Mouse (Mus musculus) liver, adult 2 months (tissue): ENCODE results near the gene Dync1li1.

Experiments used
- CTCF ChIP-seq: fragments of 200-500 bp; IDR thresholded peaks from 2 replicates; pipeline ENCODE4 v1.5.1; 2011; ENCODE audit warnings: low read depth, low read length, control low read depth
- POLR2A ChIP-seq: fragments of 200-500 bp; IDR thresholded peaks from 2 replicates; pipeline ENCODE4 v1.6.1; 2011; ENCODE audit warnings: low read length, control low read depth; ENCODE audit not compliant: insufficient read depth; ENCODE audit errors: extremely low read depth

DNA sequence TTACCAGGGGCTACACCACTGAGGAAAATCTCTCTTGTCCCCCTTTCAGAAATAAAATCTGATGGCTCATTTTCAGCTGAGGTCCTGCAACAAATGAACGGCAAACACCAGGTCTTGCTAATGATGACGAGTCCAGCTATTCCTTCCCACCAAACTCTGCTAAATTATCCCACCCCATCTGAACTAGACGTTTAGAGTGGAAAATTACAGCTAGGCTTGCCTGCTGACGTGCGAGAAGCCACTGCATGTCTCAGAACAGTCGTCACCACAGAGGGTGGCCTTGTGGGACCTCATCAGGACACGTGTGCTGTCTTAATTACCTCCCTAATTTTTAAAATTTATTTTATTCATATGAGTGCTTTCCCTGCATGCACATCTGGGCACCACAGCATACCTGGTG is 83.0 kb downstream of the Dync1li1 start:
- no peak for TF ChIP-seq POLR2A
- no peak for TF ChIP-seq CTCF
